Mouse (Mus musculus): Measurements from ENCODE around the gene Ap1s1. TPM values are rescaled to one million over a fixed set of nuclear protein-coding genes. Genes with fewer than 3 reads are reported as not detected.

Ap1s1 gene
- polyA plus RNA-seq, 1 experiment from 2014 or later: 109 TPM

- WGBS (ENCODE audit: insufficient replicate concordance): 76% methylated on average over 14 of the region's 14 CpGs
- Histone ChIP-seq H3K36me3 (no peaks in the 10 kb centered on the region), H3K4me2 (no peak overlapping the region), H3K4me3 (replicated peaks) (no peak overlapping the region), H3K27me3 (no peaks in the 10 kb centered on the region), H3K4me1 (replicated peaks) (peaks cover 47% of the 10 kb centered on the region), H3K9ac (no peak overlapping the region), H3K27ac (no peak overlapping the region), H3K9me3 (replicated peaks) (no peaks in the 10 kb centered on the region)
- ATAC-seq (ENCODE audit: low read depth): no peak
- DNase-seq: no peak
Measured at GRCm38 (mm10) chr5:137078041-137078440, 32.1 kb upstream of the Ap1s1 start.

GRCm38 (mm10) chr5:137077187-137077586, 31.3 kb upstream of the Ap1s1 start:
- no peaks in the 10 kb centered on the region for H3K9me3 ChIP-seq (replicated peaks)
- no peaks in the 10 kb centered on the region for H3K27me3 ChIP-seq
- H3K36me3 ChIP-seq: no peaks in the 10 kb centered on the region
- H3K4me2 ChIP-seq: no peak overlapping the region
- H3K9ac ChIP-seq: no peak overlapping the region
- no peak overlapping the region for H3K4me3 ChIP-seq (replicated peaks)
- DNase-seq: no peak
- no peak overlapping the region for H3K27ac ChIP-seq
- WGBS (ENCODE audit: insufficient replicate concordance): 75% methylated on average over 7 of the region's 7 CpGs
- peaks cover 55% of the 10 kb centered on the region for H3K4me1 ChIP-seq (replicated peaks)
- ATAC-seq (ENCODE audit: low read depth): no peak

- Histone ChIP-seq H3K27me3 (no peaks in the 10 kb centered on the region), H3K27ac (peak overlapping the region; percentile 29; the same call in 1 of the 2 replicates), H3K9me3 (replicated peaks) (no peaks in the 10 kb centered on the region), H3K4me2 (0 out of 2 replicates have a peak overlapping the region, but pooled peaks have one; percentile 1), H3K36me3 (no peaks in the 10 kb centered on the region), H3K4me3 (replicated peaks) (no peak overlapping the region), H3K9ac (no peak overlapping the region), H3K4me1 (replicated peaks) (peaks cover 61% of the 10 kb centered on the region)
- ATAC-seq (ENCODE audit: low read depth): peak; percentile 16; the same call in 1 of the 2 replicates
- DNase-seq: no peak
- 26% methylated on average over 12 of the region's 12 CpGs for WGBS (ENCODE audit: insufficient replicate concordance)
Measured at GRCm38 (mm10) chr5:137076191-137076930, 30.4 kb upstream of the Ap1s1 start.

- peaks cover 59% of the 10 kb centered on the region for H3K4me1 ChIP-seq (replicated peaks)
- 53% methylated on average over 6 of the region's 6 CpGs for WGBS (ENCODE audit: insufficient replicate concordance)
Measured at GRCm38 (mm10) chr5:137075726-137076125, 29.8 kb upstream of the Ap1s1 start.

GRCm38 (mm10) chr5:137074191-137074651, 28.3 kb upstream of the Ap1s1 start:
- Histone ChIP-seq H3K27ac (peak overlapping the region; percentile 21; the same call in 1 of the 2 replicates), H3K4me2 (no peak overlapping the region), H3K9ac (no peak overlapping the region), H3K4me1 (replicated peaks) (peaks cover 57% of the 10 kb centered on the region), H3K9me3 (replicated peaks) (no peaks in the 10 kb centered on the region), H3K36me3 (no peaks in the 10 kb centered on the region), H3K4me3 (replicated peaks) (no peak overlapping the region), H3K27me3 (peaks cover 15% of the 10 kb centered on the region; the same call in 1 of the 2 replicates)
- ATAC-seq (ENCODE audit: low read depth) (no peak), DNase-seq (no peak)
- WGBS (ENCODE audit: insufficient replicate concordance): 49% methylated on average over 6 of the region's 6 CpGs

More at GRCm38 (mm10) chr5:137075726-137076125, 29.8 kb upstream of the Ap1s1 start:
- H3K4me2 ChIP-seq: no peak overlapping the region
- no peak for ATAC-seq (ENCODE audit: low read depth)
- no peak overlapping the region for H3K9ac ChIP-seq
- DNase-seq: no peak
- peaks cover 4% of the 10 kb centered on the region; the same call in 1 of the 2 replicates for H3K27me3 ChIP-seq
- H3K36me3 ChIP-seq: no peaks in the 10 kb centered on the region
- no peaks in the 10 kb centered on the region for H3K9me3 ChIP-seq (replicated peaks)
- H3K4me3 ChIP-seq (replicated peaks): no peak overlapping the region
- H3K27ac ChIP-seq: no peak overlapping the region

- Histone ChIP-seq H3K4me2 (no peak overlapping the region), H3K9ac (no peak overlapping the region), H3K27me3 (peaks cover 15% of the 10 kb centered on the region; the same call in 1 of the 2 replicates), H3K27ac (no peak overlapping the region), H3K36me3 (no peaks in the 10 kb centered on the region), H3K4me1 (replicated peaks) (peaks cover 48% of the 10 kb centered on the region), H3K9me3 (replicated peaks) (no peaks in the 10 kb centered on the region), H3K4me3 (replicated peaks) (no peak overlapping the region)
- no peak for ATAC-seq (ENCODE audit: low read depth)
- DNase-seq: no peak
- 76% methylated on average over 8 of the region's 8 CpGs for WGBS (ENCODE audit: insufficient replicate concordance)
Measured at GRCm38 (mm10) chr5:137073141-137073540, 27.2 kb upstream of the Ap1s1 start.

GRCm38 (mm10) chr5:137072079-137072960, 26.4 kb upstream of the Ap1s1 start, which contains the start of gene Serpine1:
TSS of gene Serpine1 (minus strand) at chr5:137072268.
- peak; percentile 72 for ATAC-seq (ENCODE audit: low read depth)
- H3K9ac ChIP-seq: peak within 1 kb of the TSS; percentile 39; the same call in 1 of the 2 replicates
- H3K27ac ChIP-seq: no peak within 1 kb of the TSS
- H3K9me3 ChIP-seq (replicated peaks): no peaks in the 10 kb centered on the region
- peak within 1 kb of the TSS; percentile 45 for H3K4me2 ChIP-seq
- H3K27me3 ChIP-seq: peaks cover 15% of the 10 kb centered on the region; the same call in 1 of the 2 replicates
- DNase-seq: peak; percentile 37
- 25% methylated on average over 23 of the region's 23 CpGs for WGBS (ENCODE audit: insufficient replicate concordance)
- H3K36me3 ChIP-seq: no peaks in the 10 kb centered on the region
- H3K4me1 ChIP-seq (replicated peaks): peaks cover 43% of the 10 kb centered on the region
- H3K4me3 ChIP-seq (replicated peaks): peak within 1 kb of the TSS; percentile 21

GRCm38 (mm10) chr5:137070881-137071605, 25.1 kb upstream of the Ap1s1 start:
- Histone ChIP-seq H3K4me3 (replicated peaks) (no peak overlapping the region), H3K4me2 (no peak overlapping the region), H3K36me3 (no peaks in the 10 kb centered on the region), H3K9ac (no peak overlapping the region), H3K4me1 (replicated peaks) (peaks cover 35% of the 10 kb centered on the region), H3K9me3 (replicated peaks) (no peaks in the 10 kb centered on the region), H3K27ac (no peak overlapping the region), H3K27me3 (peaks cover 23% of the 10 kb centered on the region; the same call in 1 of the 2 replicates)
- ATAC-seq (ENCODE audit: low read depth): no peak
- DNase-seq: no peak
- 74% methylated on average over 19 of the region's 19 CpGs for WGBS (ENCODE audit: insufficient replicate concordance)

GRCm38 (mm10) chr5:137068711-137069110, 22.8 kb upstream of the Ap1s1 start:
- DNase-seq (no peak), ATAC-seq (ENCODE audit: low read depth) (no peak)
- peaks cover 17% of the 10 kb centered on the region for H3K4me1 ChIP-seq (replicated peaks)
- no peak overlapping the region for H3K27ac ChIP-seq
- H3K27me3 ChIP-seq: peaks cover 30% of the 10 kb centered on the region; the same call in 1 of the 2 replicates
- H3K9me3 ChIP-seq (replicated peaks): no peaks in the 10 kb centered on the region
- no peaks in the 10 kb centered on the region for H3K36me3 ChIP-seq
- H3K4me3 ChIP-seq (replicated peaks): no peak overlapping the region
- no peak overlapping the region for H3K4me2 ChIP-seq
- WGBS (ENCODE audit: insufficient replicate concordance): 41% methylated on average over 4 of the region's 4 CpGs
- no peak overlapping the region for H3K9ac ChIP-seq

- H3K9ac ChIP-seq: no peak overlapping the region
- H3K36me3 ChIP-seq: no peaks in the 10 kb centered on the region
- peaks cover 28% of the 10 kb centered on the region; the same call in 1 of the 2 replicates for H3K27me3 ChIP-seq
- no peak overlapping the region for H3K4me2 ChIP-seq
- ATAC-seq (ENCODE audit: low read depth) (no peak), DNase-seq (no peak)
- H3K27ac ChIP-seq: no peak overlapping the region
- no peaks in the 10 kb centered on the region for H3K9me3 ChIP-seq (replicated peaks)
- no peaks in the 10 kb centered on the region; the same call in 1 of the 2 replicates for H3K4me1 ChIP-seq (replicated peaks)
- WGBS (ENCODE audit: insufficient replicate concordance): 52% methylated on average over 8 of the region's 8 CpGs
- H3K4me3 ChIP-seq (replicated peaks): no peak overlapping the region
Measured at GRCm38 (mm10) chr5:137065923-137066322, 20.0 kb upstream of the Ap1s1 start.

Measured in liver, embryonic 13.5 days (tissue).